ENCODE assay signal across 14 mouse cellular contexts in the genomic region with DNA sequence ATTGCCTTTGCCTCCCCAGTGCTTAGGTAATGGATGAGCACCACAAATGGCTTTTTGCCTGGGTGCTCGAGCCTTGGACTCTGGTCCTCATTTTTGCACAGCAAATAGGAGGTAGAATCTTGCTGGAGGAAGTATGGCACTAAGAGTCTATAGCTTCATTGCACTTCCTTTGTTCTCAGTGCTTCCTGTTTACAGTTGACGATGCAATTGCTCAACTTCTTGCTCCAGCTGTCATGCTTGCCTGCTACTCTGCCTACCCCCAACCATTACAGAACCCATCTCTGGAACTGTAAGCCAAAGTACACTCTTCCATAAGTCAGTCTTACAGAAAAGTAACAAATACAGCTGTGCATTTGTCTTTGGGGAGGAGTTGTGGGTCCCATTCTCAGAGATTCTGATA.
"Had no signal": no experiment of that assay in that cellular context is flagged by ENCODE, and none has a peak within 500 bp of the region (broad histone marks: within the 10 kb centered on the region; RNA-seq: fewer than 3 reads in every experiment).

No protein-coding gene starts in this region.

- H3K9me3 ChIP-seq: limb, embryonic 13.5 days; lung, embryonic 15.5 days; midbrain, embryonic 12.5 days had no signal

- H3K4me3 ChIP-seq: layer of hippocampus, adult 2 months; limb, embryonic 13.5 days; lung, embryonic 15.5 days; midbrain, embryonic 12.5 days had no signal

- H3K4me1 ChIP-seq: limb, embryonic 13.5 days; lung, embryonic 15.5 days; midbrain, embryonic 12.5 days had no signal

- H3K9ac ChIP-seq: limb, embryonic 13.5 days; liver, embryonic 14.5 days; lung, embryonic 15.5 days; midbrain, embryonic 12.5 days had no signal

- DNase-seq: kidney, adult 9 months; kidney, postnatal 10 days; kidney, postnatal 4 days; left cerebral cortex, postnatal 4 days; lung, postnatal 36 days; right cerebral cortex, adult 18-20 months; right cerebral cortex, postnatal 25 days; thymus, postnatal 4 days had no signal

- H3K27ac ChIP-seq: layer of hippocampus, adult 2 months; limb, embryonic 13.5 days; liver, embryonic 14.5 days; lung, embryonic 15.5 days; midbrain, embryonic 12.5 days had no signal

- H3K4me2 ChIP-seq: limb, embryonic 13.5 days; lung, embryonic 15.5 days; midbrain, embryonic 12.5 days had no signal

- ATAC-seq: intestine, postnatal 0 days had no signal

- H3K36me3 ChIP-seq: limb, embryonic 13.5 days; lung, embryonic 15.5 days; midbrain, embryonic 12.5 days had no signal

- H3K27me3 ChIP-seq: limb, embryonic 13.5 days; lung, embryonic 15.5 days; midbrain, embryonic 12.5 days had no signal
